Mouse (Mus musculus) megakaryocyte, embryonic 14.5 days (primary cell): ENCODE data around the gene Scn5a.

ENCODE experiments used
- FLI1 ChIP-seq: IDR thresholded peaks from 2 replicates; pipeline ENCODE4 v1.6.1; 2012; ENCODE audit warnings: low read length, inconsistent platforms, mixed read lengths
- GATA1 ChIP-seq: IDR thresholded peaks from 3 replicates; pipeline ENCODE4 v1.6.1; 2012; ENCODE audit warnings: mixed read lengths, low read length, inconsistent platforms, borderline replicate concordance

- TF ChIP-seq GATA1 (no peak), FLI1 (no peak)
These were observed 113.8 kb downstream of the Scn5a start for GRCm38 (mm10) chr9:119465056-119465455.
